Mouse (Mus musculus) thymus, adult 2 months (tissue): ENCODE measurements around the gene Trim27.

ENCODE experiments used
- CTCF ChIP-seq: fragments of 200-500 bp; IDR thresholded peaks from 2 replicates; pipeline ENCODE4 v1.5.1; 2012; ENCODE audit warnings: mild to moderate bottlenecking, control low read depth, low read length, moderate library complexity, borderline replicate concordance; ENCODE audit not compliant: control insufficient read depth, poor library complexity, insufficient read depth; ENCODE audit errors: extremely low read depth
- POLR2A ChIP-seq: fragments of 200-500 bp; IDR thresholded peaks from 2 replicates; pipeline ENCODE4 v1.6.1; 2012; ENCODE audit warnings: mild to moderate bottlenecking, low read length, control low read depth, moderate library complexity; ENCODE audit not compliant: control insufficient read depth, poor library complexity, insufficient read depth; ENCODE audit errors: extremely low read depth

- TF ChIP-seq CTCF (no peak), POLR2A (no peak)
Measured at GRCm38 (mm10) chr13:21177657-21178056, 1.6 kb upstream of the Trim27 start.
